Mouse (Mus musculus) bone marrow, adult 2 months (tissue): Measurements from ENCODE around the gene Klc4.

Experiments used
- CTCF ChIP-seq: fragments of 200-500 bp; IDR thresholded peaks from 2 replicates; pipeline ENCODE4 v1.5.1; 2011; ENCODE audit warnings: low read length, control low read depth; ENCODE audit not compliant: control insufficient read depth, insufficient read depth
- POLR2A ChIP-seq: fragments of 200-500 bp; IDR thresholded peaks from 2 replicates; pipeline ENCODE4 v1.6.1; 2011; ENCODE audit warnings: low read depth, mild to moderate bottlenecking, control low read depth, low read length, borderline replicate concordance; ENCODE audit not compliant: control insufficient read depth

DNA sequence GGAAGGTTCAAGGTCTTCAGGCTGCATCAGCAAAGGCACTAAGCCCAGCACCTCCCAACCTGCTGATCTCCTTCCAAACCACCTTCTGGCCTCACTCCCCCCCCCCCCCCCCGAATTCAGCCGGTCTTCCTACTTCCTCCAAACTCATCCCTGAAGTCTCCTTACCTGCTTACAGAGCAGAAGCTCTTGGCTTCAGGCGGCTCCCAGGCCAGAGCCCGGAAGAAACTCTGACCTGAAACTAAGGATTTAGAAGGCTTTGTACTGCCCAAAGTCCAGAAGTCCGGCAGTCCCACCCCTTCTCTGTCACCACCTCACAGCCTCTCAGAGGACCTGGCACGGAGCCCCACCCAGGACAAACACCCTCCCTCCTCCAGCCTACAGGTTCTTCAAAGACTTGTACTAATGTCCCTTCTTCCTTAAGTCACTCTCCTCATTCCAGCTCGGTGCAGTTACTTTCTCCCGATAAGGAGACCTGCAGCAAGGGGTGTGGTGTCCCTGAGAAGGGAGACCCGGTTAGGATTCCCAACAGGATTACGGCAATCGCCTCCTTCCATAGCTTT, 826 bp downstream of the Klc4 start:
- TF ChIP-seq POLR2A (no peak), CTCF (no peak)
